Mouse (Mus musculus) regulatory T cell (primary cell): ENCODE data around the gene Smox.

Source experiments
- in situ Hi-C: fragments of 300-600 bp; cut with MboI, MseI; formaldehyde crosslinking; loops from one replicate; pipeline ENCODE4 v1.15.1; 2025; ENCODE audit warnings: high pct_unique_total_duplicates

Gene Smox

DNA sequence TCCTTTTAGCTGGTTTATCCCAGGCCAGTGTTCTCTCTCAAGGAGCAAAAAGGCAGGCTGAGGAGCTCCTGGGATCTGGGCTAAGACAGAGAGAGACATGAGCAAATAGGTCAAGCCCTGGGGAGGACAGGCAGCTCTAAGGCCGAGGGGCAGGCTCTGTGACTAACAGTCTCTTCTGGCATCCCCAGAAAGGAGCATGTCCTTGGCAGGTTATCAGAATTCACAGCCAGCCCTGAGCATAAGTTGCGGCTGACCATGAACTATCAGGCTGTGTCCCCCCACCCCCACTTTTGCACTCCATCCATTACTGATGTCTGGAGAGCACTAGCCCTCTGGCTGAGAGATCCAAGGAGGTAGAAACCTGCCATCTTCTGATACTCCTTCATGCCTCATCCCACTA lies 59.6 kb downstream of the Smox start:
- in situ Hi-C loops: no loop called here

DNA sequence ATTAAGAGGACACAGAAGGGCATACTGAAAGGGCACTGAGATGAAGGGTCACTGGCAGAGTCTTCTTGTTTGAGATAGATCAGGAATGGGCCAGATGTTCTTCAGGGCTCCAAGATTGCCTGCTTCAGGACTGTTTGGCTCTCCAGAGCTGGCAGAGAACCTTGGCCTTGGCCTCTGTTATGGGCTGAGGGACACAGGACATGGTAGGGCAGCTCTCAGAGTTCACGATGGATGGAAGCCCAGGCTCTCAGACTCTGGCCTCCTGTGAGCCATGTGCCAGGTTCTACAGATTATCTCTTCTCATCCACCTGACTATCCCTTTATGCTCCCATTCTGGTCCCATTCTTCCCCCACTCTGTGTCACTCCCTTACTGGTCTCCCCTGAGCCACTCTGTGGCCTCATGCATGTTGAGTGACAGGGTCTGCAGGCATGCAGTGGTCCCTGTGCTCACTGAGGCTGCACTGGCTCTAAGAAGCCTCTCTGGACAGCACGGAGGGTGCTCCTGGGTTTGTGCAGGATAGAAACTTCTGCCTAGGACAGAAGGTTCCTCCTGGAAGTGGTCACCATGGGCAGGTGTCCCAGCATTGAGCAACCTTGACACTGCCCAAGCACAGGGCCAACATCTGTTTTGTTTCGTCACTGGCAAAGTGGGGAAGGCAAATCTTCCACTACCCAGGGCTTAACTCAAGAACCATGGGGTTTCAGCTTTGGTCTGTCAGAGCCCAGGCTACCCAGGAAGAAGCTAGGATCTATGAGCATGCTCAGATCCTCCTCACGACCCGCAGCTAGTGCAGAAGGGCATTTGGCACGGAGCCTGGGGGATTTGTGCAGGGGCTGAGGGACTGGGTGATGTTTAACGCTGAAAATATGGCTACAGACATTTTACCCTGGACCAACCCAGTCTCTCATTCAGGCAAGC lies 60.7 kb downstream of the Smox start:
- in situ Hi-C loops: no loop called here

DNA sequence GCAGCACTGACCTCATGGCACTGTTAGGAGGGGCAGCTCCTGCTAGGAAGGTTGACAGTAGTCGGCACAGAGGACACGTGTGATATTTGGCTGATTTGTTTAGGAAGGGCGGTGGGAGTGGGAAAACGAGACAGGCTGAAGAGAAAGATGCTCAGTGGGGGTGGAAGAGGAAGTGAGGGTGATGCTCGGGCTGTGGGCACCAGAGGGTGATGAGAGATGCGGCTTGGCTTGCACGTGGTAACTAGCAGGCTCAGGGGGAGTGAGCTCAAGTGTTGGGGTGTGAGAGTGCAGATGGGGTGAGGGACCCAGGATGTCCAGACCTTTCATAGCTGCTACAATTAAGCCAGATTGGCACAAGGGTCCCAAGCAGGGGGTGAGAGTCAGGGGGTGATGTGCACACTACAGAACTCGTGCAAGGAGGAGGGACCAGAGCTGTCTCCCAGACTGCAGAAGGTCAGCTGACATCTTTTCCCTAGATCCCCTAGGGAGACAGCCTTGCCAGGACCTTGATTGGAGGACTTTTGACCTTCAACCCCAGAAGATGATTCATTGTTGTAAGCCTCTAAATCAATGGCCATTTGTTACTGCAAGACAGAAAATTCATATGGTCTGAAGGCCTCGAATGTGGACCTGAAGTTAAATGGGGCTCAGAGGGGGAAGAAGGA lies 61.6 kb downstream of the Smox start:
- in situ Hi-C loops: no loop called here

GRCm38 (mm10) chr2:131557896-131558295 lies 66.6 kb downstream of the Smox start:
- in situ Hi-C loops: loop anchor here (5.0 kb wide), 1 partner anchor 384 kb away; no protein-coding TSS in a partner anchor

DNA sequence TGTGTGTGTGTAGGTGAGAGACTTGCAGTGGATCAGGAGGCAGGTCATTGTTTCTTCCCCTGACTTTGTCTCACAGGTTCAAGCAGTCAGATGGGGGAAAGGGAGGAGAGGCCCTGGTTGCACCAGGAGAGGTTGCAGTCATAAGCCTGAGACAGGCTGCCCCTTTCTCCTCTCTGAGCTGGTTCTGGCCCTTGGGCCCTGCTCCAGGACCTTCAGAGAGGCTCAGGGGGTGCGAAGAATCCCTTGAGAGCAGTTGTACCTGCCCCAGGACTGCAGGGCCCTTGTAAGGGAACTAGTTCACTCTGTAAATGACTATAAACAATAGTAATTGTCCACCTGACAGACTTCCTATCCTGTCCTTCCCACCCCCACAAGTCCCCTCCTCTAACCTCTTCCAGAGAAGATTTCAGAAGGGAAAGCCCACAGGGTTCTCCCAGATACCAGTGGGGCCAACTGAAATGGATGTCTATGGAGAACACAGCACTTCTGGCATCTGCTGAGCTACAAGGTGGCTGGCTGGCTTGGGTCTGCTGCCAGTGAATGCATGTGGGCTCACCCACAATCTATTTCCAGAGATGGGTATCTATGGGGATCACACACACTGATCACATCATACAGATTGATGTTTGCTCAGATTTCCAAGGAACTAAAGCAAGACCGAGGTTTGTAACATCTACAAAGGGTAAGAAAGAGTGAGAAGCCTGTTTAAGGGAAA lies 69.1 kb downstream of the Smox start:
- in situ Hi-C loops: no loop called here

- in situ Hi-C loops: no loop called here
These were observed 70.1 kb downstream of the Smox start for GRCm38 (mm10) chr2:131561344-131561870.

DNA sequence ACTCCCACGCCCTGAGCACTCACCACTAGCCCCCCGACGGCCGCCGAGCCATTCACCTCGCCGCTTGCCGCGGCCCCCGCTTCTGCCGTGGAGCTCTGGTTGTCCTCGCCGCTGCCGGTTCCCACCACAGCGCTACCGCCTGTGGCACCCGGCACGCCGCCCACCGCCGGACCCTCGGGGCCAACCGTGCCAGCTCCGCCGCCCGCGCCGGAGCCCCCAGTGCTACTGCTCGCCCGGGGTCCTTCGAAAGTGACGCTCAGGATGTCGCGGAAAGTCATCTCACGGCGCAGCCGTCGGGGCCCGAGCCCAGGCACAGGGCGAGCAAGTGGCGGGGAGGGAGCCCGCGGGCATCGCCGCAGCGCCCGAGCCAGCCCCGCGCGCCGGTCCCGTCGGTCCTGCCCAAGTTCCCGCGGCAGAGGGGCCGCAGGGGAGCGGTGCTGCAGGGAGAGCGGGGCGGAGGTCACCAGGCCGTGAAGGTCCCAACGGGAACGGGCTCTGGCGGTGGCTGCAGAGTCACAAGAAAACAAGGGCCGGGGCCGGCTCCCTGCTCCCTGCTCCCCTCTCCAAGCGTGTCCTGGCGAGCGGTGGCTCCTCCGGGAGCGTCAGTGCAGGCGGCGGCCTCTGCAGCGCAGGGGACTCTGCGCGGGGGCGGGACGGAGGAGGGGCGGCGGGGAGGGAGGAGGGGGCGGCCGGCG lies 70.7 kb downstream of the Smox start, which contains the start of gene Adra1d:
TSS of gene Adra1d (minus strand) at position 393 of the 695 bp plus-strand sequence.
- in situ Hi-C loops: no loop called here

DNA sequence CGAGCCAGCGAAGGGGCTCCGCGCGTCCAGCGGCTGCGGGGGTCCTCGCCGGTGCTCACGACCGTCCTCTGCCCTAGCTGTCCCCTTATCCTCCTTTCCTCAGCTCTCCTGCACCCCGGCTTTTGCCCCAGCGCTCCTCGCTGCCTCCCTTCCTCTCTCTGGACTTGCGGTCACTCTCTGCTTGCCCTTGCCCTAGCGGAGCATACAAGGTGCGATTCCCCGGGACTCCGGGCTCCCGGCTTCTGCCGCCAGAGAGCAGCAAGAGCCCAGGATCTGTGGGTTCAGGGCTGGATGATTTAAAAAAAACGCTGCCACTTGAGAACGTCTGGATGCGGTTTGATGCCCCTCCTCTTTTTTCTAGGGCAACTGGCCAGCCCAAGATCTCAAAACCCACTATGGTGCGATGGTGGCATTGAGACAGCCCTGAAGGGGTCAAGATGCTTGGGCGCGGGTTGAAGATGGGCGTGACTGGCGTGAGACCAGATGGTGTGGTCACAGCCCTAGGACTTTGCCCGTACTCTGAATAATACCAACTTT lies 71.4 kb downstream of the Smox start:
- in situ Hi-C loops: no loop called here
